Mouse (Mus musculus) urinary bladder, adult 18-20 months (tissue): Measurements from ENCODE around the gene Speer4e.
"Not testable (repeated sequence)": the region's sequence is repeated elsewhere in the genome, so short reads cannot be mapped to it uniquely, and the experiment has no call there.

ENCODE experiments used
- DNase-seq, 2 experiments: peaks; one replicate each; pipeline ENCODE4 v3.0.0; 2022; ENCODE audit warnings: low spot score in 2 of 2, mixed read lengths in 2 of 2

The Speer4e gene

GRCm38 (mm10) chr5:14938329-14938728, at the start of gene Speer4e:
Gene Speer4e, minus strand, starts transcription at chr5:14938429.
- DNase-seq, result not testable (repeated sequence)

GRCm38 (mm10) chr5:14986649-14987387, 48.6 kb upstream of the Speer4e start:
- DNase-seq, result not testable (repeated sequence)

DNA sequence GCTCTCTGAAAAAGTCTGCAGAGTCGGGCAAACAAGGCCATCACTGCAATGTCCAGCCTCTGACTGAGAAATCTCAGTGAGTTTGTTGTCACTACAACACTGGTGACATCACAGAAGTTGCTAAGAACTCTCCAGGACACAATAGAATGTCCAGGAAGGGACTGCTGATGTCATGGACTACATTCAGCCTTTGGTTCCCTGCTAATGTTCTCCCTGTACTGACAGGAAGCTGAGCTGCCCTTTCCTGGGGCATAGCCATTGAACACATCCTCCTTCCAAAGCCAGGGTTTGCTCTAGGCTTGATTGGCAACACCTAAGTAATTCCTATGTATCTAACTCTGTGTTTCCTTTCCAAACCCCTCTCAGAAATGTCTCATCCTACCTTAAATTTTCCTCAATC, 40.6 kb upstream of the Speer4e start, which contains the start of gene Gm10354:
Gene Gm10354 (minus strand): TSS at position 101 of the 400 bp plus-strand sequence.
- not testable (repeated sequence) for DNase-seq

DNA sequence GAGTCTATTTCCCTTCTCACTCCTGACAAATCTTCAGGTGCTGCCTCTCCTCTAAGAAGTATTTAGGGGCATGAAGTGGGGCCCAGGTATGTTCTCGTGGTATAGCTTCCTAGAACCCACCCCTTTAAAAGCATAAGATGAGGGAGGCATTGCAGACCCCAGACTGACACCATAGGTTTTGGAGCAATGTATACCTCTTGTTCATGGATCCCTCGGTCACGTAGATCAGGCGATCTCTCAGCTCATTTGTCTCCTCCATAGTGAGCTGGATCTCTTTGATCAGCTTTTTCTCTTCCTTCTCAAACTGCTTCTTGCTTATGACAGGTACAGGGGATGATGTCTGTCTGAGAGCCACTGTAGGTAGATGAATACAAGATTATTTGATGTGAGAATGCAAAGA, 39.1 kb upstream of the Speer4e start:
- DNase-seq, result not testable (repeated sequence)

DNA sequence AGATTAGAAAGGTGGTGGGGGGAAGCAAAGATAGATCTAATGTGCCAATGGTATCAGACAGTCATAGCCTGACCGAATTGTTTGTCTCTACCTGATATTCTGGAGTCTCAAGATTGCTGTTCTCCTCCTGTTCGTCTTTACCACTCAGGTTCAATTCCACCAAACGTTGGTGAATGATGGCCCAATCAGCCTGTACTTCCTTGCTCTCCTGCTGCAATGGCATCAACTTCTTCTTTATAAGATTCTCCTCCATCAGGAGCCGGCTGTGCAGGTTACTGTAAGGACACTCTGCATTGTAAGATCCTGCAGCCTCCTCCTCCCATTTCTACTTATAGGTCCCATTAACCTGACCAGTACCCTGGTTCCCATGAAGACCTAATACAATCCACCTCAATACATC, 37.1 kb upstream of the Speer4e start:
- DNase-seq, result not testable (repeated sequence)

DNA sequence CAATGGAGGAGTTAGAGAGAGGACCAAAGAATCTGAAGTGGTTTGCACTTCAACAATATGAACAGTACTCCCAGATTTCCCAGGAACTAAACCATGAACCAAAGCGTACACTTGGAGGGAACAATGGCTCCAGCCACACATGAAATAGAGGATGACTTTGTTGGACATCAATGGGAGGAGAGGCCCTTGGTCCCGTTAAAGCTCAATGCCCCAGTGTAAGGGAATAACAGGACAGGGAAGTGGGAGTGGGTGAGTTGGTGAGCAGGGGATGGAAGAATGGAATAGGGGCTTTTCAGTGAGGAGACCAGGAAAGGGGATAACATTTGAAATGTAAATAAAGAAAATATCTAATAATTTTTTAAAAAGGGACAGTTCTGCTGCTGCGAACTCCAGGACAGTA, 34.6 kb upstream of the Speer4e start:
- DNase-seq, result not testable (repeated sequence)

DNA sequence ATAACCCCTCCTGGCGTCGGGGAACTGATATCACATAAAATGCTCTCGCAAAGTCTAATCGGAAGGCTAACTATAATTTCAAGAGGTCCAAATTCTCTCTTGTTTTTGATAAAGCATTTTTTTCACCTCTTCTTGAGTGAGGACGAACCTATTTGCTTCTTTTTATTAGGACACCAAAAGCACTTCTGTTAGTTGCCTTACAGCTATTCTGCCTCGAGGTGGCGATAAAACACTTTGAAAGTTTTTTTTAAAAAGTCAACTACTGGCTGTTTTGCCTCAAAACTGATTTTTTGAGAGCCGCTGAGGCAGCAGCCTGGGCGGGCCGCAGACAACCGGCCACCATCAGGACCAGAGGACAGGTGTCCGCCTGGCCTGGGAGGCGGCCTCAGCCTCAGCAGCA, 25.6 kb upstream of the Speer4e start:
- DNase-seq, result not testable (repeated sequence)

- not testable (repeated sequence) for DNase-seq
Observed at GRCm38 (mm10) chr5:14961502-14961901, 23.3 kb upstream of the Speer4e start.

DNA sequence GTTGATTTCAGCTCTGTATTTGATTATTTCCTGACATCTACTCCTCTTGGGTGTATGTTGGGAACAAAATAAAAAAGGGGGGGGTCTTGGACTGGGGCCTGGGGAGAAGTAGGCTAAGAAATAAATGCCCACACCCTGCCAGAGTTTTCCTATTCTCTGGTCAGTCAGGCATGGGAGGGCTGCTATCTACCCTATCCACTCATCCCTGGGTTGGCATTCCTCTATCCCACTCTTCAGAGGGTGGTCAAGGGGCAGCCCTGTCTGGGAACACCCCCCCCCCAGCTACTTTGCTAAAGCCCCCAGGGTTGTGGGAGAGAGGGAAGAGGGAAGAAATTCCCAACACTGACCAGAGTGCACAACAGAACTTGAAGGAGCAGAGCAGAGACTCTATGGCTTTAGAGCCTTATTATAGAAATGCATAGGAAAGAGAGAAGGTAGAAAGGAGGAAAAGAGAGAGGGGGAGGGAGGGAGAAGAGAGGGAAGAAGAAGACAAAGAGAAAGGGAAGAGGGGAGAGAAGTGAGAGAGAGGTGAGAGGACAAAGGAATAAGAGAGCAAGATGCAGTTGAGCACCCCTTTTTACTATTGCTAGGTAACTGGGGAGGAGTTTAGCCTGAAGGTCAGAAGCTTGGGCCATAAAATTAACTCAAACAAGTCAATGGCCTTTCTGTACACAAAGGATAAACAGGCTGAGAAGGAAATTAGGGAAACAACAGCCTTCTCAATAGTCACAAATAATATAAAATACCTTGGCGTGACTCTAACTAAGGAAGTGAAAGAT, 17.9 kb upstream of the Speer4e start:
- not testable (repeated sequence) for DNase-seq

- DNase-seq, result not testable (repeated sequence)
Observed at GRCm38 (mm10) chr5:14953587-14953986, 15.4 kb upstream of the Speer4e start.

GRCm38 (mm10) chr5:14952749-14953148, 14.5 kb upstream of the Speer4e start:
- DNase-seq, result not testable (repeated sequence)

- DNase-seq, result not testable (repeated sequence)
Observed at GRCm38 (mm10) chr5:14951822-14952221, 13.6 kb upstream of the Speer4e start.

GRCm38 (mm10) chr5:14947482-14948198, 9.4 kb upstream of the Speer4e start:
- not testable (repeated sequence) for DNase-seq

GRCm38 (mm10) chr5:14945524-14945923, 7.3 kb upstream of the Speer4e start:
- DNase-seq, result not testable (repeated sequence)

DNA sequence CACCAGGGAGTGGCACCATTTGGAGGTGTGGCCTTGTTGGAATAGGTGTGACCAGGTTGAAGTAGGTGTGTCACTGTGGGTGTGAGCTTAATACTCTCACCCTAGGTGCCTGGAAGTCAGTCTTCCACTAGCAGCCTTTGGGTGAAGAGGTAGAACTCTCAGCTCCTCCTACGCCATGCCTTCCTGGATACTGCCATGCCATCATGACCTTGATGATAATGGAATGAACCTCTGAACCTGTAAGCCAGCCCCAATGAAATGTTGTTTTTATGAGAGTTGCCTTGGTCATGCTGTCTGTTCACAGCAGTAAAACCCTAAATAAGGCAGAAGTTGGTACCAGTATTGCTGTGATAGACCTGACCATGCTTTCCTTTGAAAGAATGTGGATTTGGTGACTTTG, 2.8 kb upstream of the Speer4e start:
- DNase-seq, result not testable (repeated sequence)

DNA sequence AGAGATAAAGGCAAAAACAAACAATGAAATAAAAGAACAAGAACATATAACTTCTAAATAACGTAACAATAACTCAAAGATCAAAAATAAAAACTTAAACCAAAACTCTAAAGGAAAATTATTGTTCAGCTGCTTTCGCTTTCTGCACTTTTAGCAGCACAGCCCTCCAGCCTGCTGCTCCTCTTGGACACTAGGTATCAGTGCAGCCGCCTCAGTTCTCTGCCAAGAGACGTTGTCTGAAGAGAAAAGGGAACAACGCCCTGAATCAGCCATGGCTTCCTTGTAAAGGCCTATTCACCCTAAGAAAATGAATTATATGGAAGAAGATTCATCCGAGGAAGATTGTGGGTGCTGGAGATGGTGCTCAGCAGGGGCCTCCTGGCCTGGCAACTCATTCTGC, 4.5 kb downstream of the Speer4e start:
- DNase-seq, result not testable (repeated sequence)

GRCm38 (mm10) chr5:14927047-14927446, 11.2 kb downstream of the Speer4e start:
- DNase-seq, result not testable (repeated sequence)

DNA sequence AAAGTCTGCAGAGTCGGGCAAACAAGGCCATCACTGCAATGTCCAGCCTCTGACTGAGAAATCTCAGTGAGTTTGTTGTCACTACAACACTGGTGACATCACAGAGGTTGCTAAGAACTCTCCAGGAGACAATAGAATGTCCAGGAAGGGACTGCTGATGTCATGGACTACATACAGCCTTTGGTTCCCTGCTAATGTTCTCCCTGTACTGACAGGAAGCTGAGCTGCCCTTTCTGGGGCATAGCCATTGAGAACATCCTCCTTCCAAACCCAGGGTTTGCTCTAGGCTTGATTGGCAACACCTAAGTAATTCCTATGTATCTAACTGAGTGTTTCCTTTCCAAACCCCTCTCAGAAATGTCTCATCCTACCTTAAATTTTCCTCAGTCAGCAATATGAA, 23.4 kb downstream of the Speer4e start, which contains the start of gene Gm9758:
Gene Gm9758 (minus strand): TSS at position 101 of the 400 bp plus-strand sequence.
- not testable (repeated sequence) for DNase-seq

DNA sequence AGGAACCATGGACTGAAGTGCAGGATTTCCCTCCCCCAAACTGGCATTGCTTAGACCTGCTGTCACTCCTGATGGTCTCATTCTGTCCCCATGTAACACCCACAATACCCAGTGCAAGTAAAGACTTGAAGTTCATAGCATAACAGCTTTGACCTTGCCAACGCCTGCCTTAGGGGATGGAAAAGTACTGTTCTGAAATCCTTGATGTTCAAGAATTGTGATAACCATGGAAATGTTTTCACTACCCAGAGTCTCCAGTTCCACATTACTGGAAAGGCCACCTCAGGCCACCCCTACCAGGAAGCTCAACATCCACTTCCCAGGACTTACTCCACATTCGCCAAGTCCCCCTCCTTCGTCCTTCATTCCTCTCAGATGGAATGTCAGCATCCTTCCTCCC, 23.9 kb downstream of the Speer4e start:
- DNase-seq, result not testable (repeated sequence)

- not testable (repeated sequence) for DNase-seq
Observed at GRCm38 (mm10) chr5:14903539-14903938, 34.7 kb downstream of the Speer4e start.

DNA sequence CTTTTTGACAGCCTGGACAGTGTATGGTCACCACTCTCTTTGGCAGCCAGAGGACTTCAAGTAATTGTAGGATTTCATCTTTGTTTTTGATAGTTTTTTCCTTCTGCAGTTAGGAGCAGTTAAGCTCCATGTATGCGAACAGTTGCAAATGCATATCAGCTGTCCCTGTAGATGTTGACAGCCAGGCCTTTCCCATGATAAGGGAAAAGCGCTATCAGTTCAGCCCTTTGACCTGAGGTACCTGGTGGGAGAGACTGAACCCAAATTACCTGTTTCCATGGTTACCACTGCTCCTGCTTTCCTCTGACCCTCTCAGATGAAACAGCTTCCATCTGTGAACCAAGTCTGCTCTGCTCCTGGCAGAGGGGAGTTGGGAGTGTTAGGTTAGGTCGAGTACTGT, 46.0 kb downstream of the Speer4e start:
- no peak for DNase-seq

DNA sequence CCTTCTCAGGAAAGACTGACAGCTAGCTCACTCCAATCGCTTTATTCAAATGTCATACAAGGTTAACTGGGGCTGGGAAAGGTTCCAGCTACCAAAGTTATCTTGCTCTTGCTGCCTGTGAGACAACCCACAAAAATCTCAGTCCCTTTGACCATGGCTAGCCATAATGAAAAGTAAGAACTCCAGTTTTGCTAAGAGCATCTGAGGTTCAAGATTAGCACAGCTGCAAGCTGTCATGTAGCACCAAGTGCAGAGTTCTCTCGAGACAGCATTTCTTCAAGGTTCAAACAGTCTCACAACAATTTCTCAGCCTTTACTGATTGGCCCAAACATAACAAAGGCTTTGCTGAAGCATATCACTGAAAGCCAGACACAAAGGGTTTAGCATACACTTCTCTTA, 52.9 kb downstream of the Speer4e start:
- DNase-seq, result not testable (repeated sequence)
